Mouse (Mus musculus): ENCODE measurements around the gene Cpeb3. TPM values are rescaled to one million over a fixed set of nuclear protein-coding genes. Genes with fewer than 3 reads are reported as not detected.
"Not testable (repeated sequence)": the region's sequence is repeated elsewhere in the genome, so short reads cannot be mapped to it uniquely, and the experiment has no call there.

The Cpeb3 gene
- total RNA-seq, 2 experiments from 2014 or later: 59.2 to 64.4 TPM

GRCm38 (mm10) chr19:37156040-37156439 is 52.4 kb downstream of the Cpeb3 start:
- DNase-seq (ENCODE audit: low spot score): no peak

GRCm38 (mm10) chr19:37147145-37147544 is 61.3 kb downstream of the Cpeb3 start:
- no peak for DNase-seq (ENCODE audit: low spot score)

GRCm38 (mm10) chr19:37145846-37146245 is 62.6 kb downstream of the Cpeb3 start:
- DNase-seq (ENCODE audit: low spot score): no peak

GRCm38 (mm10) chr19:37145401-37145800 is 63.0 kb downstream of the Cpeb3 start:
- DNase-seq (ENCODE audit: low spot score): no peak

GRCm38 (mm10) chr19:37141623-37142022 is 66.8 kb downstream of the Cpeb3 start:
- DNase-seq (ENCODE audit: low spot score): no peak

- DNase-seq (ENCODE audit: low spot score): no peak
Measured at GRCm38 (mm10) chr19:37137133-37137532, 71.3 kb downstream of the Cpeb3 start.

- DNase-seq (ENCODE audit: low spot score): not testable (repeated sequence)
Measured at GRCm38 (mm10) chr19:37135459-37135858, 72.9 kb downstream of the Cpeb3 start.

- no peak for DNase-seq (ENCODE audit: low spot score)
Measured at GRCm38 (mm10) chr19:37133666-37134065, 74.7 kb downstream of the Cpeb3 start.

GRCm38 (mm10) chr19:37131660-37132059 is 76.7 kb downstream of the Cpeb3 start:
- DNase-seq (ENCODE audit: low spot score): peak; percentile 69

- DNase-seq (ENCODE audit: low spot score): no peak
Measured at GRCm38 (mm10) chr19:37128461-37128860, 79.9 kb downstream of the Cpeb3 start.

GRCm38 (mm10) chr19:37127018-37127567 is 81.3 kb downstream of the Cpeb3 start:
- DNase-seq (ENCODE audit: low spot score): no peak

GRCm38 (mm10) chr19:37124961-37125360 is 83.4 kb downstream of the Cpeb3 start:
- no peak for DNase-seq (ENCODE audit: low spot score)

- DNase-seq (ENCODE audit: low spot score): peak; percentile 29
Measured at GRCm38 (mm10) chr19:37119281-37119680, 89.1 kb downstream of the Cpeb3 start.

GRCm38 (mm10) chr19:37115824-37116223 is 92.6 kb downstream of the Cpeb3 start:
- DNase-seq (ENCODE audit: low spot score): no peak

GRCm38 (mm10) chr19:37115374-37115773 is 93.0 kb downstream of the Cpeb3 start:
- DNase-seq (ENCODE audit: low spot score): no peak

- no peak for DNase-seq (ENCODE audit: low spot score)
Measured at GRCm38 (mm10) chr19:37111831-37112230, 96.6 kb downstream of the Cpeb3 start.

GRCm38 (mm10) chr19:37110494-37110893 is 97.9 kb downstream of the Cpeb3 start:
- DNase-seq (ENCODE audit: low spot score): no peak

- DNase-seq (ENCODE audit: low spot score): no peak
Measured at GRCm38 (mm10) chr19:37109853-37110252, 98.5 kb downstream of the Cpeb3 start.

GRCm38 (mm10) chr19:37100689-37101088 is 107.7 kb downstream of the Cpeb3 start:
- no peak for DNase-seq (ENCODE audit: low spot score)

GRCm38 (mm10) chr19:37095666-37096330 is 112.6 kb downstream of the Cpeb3 start:
- no peak for DNase-seq (ENCODE audit: low spot score)

- peak; percentile 36 for DNase-seq (ENCODE audit: low spot score)
Measured at GRCm38 (mm10) chr19:37093181-37093580, 115.2 kb downstream of the Cpeb3 start.

- no peak for DNase-seq (ENCODE audit: low spot score)
Measured at GRCm38 (mm10) chr19:37090146-37091061, 118.0 kb downstream of the Cpeb3 start.
